Mouse (Mus musculus) MEL (cell line): ENCODE results near the gene Tuba1a.

Experiments
- BHLHE40 ChIP-seq: IDR thresholded peaks from 2 replicates; pipeline ENCODE4 v1.6.1; 2012; ENCODE audit warnings: low read depth, mild to moderate bottlenecking, inconsistent platforms, low read length, improper control_type of control experiment, borderline replicate concordance
- CTCF ChIP-seq, 3 experiments: IDR thresholded peaks in 2 of 3; conservative IDR thresholded peaks in 1 of 3; 2 replicates each; pipeline ENCODE4 v1.5.1; 2011 to 2012; ENCODE audit warnings: low read length in 3 of 3, low read depth in 2 of 3, mild to moderate bottlenecking in 2 of 3, improper control_type of control experiment in 1 of 3, inconsistent platforms in 1 of 3, mixed read lengths in 1 of 3, moderate library complexity in 1 of 3; ENCODE audit not compliant: control insufficient read depth in 1 of 3, insufficient read depth in 1 of 3, poor library complexity in 1 of 3, severe bottlenecking in 1 of 3

DNA sequence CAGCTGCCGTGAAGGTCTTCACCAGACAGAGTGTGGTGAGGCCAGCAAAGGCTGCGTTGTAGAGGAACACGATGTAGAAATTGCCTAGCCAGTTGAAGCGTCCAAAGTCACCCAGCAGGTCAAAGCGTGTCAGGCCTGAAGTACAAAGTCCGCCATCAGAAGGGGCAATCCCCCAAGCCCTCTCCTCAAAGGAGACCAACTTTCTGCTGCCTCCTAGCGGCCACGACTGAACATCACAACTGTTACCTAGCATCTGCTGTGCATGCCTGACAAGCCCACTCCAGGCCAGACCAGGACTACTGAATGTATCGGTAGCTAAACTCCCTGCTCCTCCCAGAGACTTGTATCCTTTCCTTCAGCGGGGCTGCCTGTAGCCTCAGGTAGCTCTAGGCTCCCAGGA, 48.8 kb downstream of the Tuba1a start:
- peak; percentile 77 to 95 (median 80) for TF ChIP-seq CTCF (IDR thresholded peaks at IDR 0.05 in 2 of 3, conservative IDR thresholded peaks at IDR 0.05 in 1 of 3; ENCODE audit: control insufficient read depth in 1 of 3, insufficient read depth in 1 of 3, low read depth in 2 of 3, low read length in 3 of 3, poor library complexity in 1 of 3, severe bottlenecking in 1 of 3)
- no peak for TF ChIP-seq BHLHE40
